Mouse (Mus musculus): ENCODE data around the gene Gfap.

Gene Gfap

DNA sequence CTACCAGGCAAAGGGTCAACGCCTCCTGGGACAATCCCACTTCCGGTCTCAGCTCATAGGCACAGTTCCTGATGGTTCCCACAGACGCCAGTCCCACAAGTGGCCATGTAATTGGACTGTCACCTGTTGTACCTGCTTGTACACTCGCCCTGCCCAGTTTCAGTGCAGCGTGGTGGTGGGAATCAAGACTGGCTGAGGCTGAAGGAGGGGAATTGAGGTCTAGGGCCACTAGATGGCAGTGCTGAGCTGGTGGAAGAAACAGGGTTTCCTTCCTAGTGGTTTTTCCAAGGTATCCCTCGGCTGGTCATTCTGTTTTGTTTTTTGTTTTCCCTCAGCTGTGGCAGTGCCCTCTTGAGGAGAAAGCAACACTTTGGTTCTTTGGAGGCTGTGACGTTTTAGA, at the start of gene Gfap:
Gfap (minus strand) TSS at position 150 of the 400 bp plus-strand sequence.
- DNase-seq (ENCODE audit: low spot score in 2 of 2): peak; percentile 36 to 55

DNA sequence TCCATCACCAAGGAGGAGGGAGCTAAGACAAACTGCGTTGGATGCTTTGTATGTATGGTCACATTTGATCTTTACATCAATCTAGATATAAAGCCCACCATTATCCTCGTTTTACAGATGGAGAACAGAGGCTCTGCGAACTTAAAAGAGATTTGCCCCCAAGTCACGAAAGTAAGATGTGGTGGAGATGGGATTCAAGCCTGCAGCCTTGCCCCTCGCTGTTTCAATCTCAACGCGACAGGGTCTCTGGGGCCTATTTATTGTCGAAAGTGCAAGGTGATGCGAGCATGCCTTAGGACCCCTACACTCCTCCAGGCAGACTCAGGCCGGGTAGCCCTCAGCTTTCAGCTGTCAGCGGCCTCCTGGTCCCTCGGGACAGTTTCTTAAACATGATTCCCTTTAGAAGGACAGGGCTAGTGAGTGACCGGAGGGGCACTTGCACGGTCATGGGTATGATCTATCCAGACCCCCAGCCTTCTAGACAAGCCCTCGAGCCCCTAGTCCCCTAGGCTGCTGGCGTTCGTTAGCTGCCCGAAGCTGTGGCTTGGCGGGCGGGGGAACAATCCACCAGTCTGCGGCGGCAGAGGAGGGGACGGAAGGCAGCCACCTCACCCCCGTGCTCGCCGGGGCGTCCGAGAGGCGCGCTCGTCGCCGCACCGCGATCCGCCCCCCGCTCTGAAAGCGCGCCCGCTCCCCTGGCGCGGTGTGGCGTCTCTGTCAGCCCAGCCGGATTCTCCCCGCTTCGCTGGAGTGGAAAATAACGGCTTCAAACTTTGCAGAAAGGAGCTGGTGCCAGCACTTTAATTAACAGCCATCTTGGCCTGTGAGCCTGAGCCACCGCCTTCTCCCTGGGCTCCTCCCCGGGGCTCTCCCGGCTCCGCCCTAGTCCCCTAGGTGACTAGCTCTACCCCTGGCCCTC, 47.6 kb upstream of the Gfap start:
- no peak for DNase-seq (ENCODE audit: low spot score in 2 of 2)

DNA sequence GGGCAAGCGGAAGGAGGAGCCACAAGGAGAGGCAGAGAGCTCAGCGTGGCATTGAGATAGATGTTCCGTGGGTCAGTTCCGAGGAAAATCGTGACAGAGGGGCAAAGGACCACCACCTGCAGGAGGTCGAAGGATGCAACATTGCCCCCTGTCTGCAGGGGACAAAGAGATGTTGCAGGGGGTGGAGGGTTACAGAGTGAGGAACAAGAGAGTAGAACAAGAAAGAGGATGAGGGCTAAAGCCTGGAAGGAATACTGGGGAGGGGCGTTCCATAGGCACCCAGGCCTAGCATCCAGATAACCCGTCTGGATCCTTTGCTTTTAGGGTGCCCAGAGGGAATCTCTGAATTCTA, 46.3 kb upstream of the Gfap start:
- DNase-seq (ENCODE audit: low spot score in 2 of 2): no peak

DNA sequence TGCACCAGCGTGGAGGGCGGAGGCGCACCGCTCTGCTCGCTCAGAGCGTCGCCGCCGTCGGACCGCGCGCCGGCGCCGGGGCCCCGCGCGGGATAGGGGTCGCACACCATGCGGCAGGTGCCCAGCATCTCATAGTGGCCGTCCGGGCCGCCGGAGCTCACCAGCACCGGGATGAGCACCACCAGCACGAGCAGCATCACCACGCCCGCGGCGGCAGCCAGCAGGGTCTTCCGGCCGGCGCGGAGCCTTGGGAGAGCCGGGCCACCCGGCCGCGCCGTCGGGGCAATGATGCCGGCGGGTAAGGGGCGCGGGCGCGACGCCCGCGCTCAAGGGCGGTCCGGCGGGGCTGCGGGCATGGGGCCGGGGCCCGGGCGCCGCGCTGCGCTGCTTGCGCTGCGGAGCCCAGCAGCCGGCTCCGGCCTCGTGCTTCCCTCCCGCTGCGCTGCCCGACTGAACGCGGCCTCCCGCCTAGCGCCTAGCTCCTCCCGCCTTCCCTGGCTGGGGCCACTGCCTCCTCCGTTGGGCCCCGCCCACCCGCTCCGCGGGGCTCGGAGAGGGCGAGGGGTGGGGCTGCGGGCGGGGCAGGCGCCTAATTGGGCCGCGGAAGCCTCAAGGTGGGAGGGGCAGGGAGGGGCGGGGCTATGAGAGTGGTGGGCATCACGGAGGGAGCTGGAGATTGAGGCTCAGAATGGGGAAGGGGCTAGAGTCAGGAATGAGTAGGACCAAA, 45.7 kb upstream of the Gfap start, which contains the start of gene C1ql1:
C1ql1 (minus strand) TSS at position 424 of the 727 bp plus-strand sequence.
- DNase-seq (ENCODE audit: low spot score in 2 of 2): peak; percentile 68 to 81

DNA sequence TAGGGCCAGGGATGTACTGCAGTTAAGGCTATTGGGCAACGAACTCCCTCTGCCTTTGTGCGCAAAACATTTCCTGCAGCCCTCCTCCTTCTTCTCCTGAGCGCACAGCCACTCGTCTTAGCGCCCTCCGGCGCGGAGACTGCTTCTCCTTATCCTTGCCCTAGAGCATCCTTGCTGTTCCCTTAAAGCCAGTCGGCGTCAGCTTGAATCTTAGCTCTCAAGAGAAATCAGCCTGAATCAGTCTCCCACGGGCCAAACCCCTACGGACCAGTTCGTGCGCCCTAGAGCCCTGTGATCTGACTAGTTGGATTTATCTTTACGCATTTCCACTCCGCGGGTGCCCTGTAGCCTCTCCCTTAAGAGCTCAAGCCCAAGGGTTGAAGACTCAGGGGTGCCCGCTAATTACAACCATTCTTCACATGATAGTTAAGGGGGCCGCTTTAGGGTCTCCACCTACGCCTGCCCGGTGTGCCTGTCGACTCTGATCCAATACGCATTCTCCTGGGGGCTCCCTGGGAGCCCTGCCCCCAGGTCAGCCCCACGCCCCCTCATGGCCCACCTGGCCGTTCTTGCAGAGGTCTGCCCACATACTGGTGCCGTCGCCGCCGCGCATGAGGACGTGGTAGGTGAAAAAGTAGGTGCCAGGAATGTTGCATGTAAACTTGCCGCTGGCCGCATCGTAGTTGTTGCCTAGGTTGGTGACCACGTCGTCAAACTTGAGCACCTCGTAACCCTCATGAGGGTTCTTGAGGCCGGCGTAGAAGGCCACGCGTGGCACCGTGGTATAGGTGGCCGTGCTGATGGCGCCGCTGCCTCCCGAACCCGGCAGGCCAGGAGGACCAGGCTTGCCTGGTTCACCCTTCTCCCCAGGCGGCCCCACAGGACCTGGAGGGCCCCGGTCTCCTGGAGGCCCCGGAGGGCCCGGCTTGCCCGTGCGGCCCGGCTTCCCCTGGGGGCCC, 44.9 kb upstream of the Gfap start:
- DNase-seq (ENCODE audit: low spot score in 2 of 2): no peak

DNA sequence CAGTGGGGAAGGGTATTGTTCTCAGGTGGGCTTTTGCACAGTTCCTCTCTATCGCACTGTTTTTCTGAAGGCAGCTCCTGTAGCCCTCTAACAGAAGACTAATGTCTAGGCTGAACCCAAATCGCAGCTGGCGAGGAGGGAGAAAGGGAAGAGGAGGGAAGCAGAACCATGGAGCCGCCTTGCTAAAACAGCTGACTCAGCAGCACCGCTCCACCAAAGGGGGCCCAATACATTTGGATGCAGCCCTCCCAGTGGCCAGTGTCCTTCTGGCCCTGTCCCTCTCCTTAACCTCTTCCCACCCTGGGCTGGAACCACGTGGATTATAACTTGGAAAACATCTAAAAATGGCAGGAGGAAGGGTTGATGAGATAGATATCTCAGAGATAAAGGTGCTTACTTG, 40.5 kb upstream of the Gfap start:
- no peak for DNase-seq (ENCODE audit: low spot score in 2 of 2)

DNA sequence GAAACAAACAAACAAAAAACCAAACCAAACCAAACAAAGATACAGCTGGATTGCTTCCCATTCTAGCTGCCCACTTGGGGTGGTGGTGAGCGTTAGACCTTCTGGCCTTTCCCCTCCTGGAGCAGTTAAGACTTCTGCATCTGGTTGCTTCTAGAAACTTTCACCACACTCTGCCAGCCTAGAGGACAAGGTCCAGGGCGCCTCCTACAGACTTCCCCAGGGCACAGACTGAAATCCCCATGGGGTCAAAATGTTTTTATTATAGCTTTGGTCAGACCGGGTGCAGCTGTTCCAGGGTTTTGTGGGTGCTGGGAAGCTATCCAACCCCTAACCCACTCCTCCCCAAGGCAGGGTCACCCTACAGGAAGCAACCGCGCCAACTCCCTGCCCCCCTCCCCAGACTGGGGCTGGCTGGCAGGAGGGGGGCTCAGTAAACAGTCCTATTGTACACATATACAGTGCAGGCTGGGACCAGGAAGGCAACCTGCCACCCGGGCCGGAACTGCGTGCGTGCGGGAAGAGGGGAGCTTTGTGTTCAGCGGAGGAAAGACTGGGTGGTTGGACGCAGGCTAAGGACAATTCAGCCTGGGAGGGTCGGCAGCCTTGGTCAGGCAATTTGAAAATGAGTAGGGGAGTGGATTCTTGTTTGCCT, 38.4 kb upstream of the Gfap start:
- no peak for DNase-seq (ENCODE audit: low spot score in 2 of 2)

DNA sequence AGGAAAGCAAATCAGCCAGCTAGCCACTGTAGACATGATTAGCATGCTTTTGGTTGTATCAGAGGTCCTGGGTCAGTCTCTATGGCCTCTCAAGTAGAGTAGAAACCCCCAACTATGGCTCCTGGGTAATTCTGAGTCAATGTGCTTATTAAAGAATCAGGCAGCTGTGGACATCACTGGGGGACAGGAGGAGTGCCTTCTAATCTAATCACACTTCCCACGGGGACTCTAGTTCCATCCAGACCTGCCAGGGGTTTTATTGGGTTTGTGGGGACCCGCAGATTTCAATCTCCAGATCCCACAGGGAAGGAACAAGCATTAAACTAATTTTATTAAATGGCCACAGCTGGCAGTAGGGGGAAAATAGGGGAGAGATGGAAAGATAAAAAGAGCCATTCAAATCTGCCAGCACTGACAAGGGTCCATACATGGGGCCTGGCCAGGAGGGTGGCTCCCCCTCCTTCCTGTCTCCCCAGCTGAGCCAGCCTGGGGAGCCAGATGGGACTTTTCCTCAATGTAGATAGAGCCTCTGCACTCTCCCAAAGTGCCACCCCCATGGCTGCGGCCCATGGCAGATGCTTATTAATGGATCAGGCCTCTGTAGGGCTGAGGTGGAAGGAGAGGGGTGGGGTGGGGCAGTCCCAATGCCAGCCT, 36.9 kb upstream of the Gfap start:
- DNase-seq (ENCODE audit: low spot score in 2 of 2): no peak

DNA sequence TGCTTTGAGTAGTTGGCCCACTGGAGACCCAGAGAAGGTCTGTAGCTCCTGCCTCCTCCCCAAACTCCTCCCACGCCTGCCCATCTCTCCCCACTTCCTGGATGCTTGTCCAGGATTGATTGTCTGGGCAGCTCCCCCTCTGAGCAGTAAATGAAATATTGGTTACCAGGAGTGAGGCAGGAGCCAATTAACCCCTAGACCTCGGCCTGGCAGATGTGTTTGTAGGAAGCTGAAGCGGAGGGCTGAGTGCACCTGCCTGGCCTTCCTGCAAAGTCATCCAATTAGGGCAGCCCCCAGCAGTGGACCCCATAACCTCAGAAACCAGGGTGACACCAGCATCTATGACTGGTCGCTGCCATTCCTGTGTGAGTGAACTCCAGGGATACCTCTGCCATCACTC, 35.6 kb upstream of the Gfap start:
- DNase-seq (ENCODE audit: low spot score in 2 of 2): no peak

DNA sequence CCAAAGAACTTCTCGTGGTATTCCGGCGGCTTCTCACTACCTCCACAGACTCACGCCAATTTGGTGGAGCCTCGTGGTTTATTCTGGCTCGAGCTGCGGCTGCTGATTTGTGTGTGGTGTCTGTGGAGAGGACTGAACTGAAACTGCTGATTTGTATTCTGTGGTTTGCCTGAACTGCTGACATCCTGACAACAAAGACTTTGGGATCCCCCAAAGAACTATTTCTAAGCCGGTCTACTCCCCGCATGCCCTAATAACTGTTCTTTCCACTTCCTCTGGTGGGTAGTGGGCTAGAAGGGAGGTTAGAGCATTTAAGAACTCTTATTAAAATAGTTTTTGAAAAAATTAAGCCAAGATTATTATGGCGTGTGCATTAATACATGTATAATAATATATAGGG, 30.0 kb upstream of the Gfap start:
- no peak for DNase-seq (ENCODE audit: low spot score in 2 of 2)

DNA sequence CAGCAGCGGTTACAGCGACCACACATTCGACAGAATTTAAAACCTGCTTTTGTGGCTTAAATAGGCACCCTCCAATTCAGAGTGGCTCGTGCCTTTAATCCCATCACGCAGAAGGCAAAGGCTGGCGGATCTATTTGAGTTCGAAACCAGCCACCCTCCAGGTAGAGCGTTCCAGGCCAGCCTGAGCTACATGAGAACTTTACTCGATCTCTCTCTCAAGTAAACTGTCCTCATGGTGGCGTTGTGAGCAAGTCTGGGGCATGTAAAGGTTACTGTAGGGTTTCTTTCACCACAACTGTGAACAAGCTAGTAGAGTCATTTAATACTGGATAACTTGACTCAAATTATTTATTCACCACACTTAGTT, 24.6 kb upstream of the Gfap start:
- DNase-seq (ENCODE audit: low spot score in 2 of 2): no peak

DNA sequence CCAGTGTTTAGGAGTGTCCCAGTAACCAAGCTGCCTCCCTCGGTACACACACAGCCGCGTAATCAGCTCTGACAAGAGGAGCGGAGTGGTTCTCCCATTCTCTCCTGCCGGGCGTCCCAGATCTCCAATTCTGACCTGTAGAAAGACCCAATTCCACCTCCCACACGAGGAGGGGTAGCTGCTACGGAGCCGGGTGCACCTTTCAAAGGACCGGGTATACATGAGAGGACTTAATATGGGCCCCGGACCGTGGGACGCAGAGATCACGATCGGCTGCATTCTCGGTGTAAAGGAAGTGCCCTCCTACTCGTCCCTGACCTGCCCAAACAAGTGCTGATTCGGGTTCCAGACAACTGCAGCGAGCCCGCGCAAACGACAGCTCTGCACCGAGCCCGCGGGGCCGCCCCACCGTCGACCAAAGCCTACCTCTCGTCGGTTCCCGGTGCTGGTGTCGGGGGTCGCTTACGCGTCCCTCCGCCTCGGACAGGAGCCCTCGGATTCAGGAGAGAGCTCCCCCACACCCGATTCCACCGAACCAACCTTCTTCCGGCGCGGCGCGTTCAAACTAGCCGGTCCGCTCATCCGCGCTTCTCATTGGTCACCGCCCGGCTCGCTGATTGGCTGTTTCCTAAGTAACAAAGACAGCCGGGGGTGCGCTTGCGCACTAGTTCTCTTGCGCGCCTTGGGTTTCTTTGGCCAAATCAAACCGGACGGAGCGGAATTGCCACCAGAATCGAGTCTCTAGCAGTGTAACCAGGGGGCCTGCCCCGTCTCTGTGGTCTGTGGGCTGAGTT, 24.0 kb upstream of the Gfap start, which contains the start of gene Kif18b:
Kif18b (minus strand) TSS at position 568 of the 794 bp plus-strand sequence.
- DNase-seq (ENCODE audit: low spot score in 2 of 2): peak; percentile 85 to 88

DNA sequence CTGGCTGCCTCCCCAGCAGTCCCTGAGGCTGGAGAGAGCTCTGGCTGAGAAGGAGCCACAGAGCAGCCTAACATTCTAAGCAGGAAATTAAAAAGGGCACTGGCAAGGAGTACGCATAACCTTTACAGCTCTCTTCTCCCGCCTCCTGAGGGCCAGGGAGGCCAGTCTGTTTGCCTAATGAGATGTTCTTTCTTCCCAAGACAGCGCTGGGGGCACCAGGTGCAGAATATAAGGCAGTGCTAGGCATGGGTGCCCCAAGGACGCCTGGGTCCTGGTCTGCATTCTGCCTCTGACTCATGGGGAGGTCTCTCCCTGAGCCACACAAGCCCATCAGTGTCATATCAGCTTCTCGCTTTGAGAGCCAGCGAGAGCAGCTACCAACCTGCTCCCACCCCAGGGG, 20.8 kb upstream of the Gfap start:
- no peak for DNase-seq (ENCODE audit: low spot score in 2 of 2)

DNA sequence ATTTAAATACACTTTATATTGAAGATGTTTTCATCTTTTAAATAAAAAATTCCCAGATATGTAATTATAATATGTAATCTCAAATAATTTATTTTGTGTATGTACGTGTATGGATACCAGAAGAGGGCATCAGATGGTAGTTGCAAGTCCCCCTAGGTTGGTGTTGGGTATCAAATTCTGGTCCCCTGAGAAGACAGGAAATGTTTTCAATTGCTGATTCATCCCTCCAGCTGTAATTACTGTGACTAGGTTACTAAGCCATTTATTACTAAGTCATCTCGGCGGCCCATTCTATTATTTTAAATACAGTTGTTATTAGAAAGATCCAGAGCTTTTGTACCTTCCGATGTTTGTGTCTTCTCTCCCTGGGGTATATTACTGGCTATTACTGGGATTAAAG, 17.4 kb upstream of the Gfap start:
- DNase-seq (ENCODE audit: low spot score in 2 of 2): no peak

DNA sequence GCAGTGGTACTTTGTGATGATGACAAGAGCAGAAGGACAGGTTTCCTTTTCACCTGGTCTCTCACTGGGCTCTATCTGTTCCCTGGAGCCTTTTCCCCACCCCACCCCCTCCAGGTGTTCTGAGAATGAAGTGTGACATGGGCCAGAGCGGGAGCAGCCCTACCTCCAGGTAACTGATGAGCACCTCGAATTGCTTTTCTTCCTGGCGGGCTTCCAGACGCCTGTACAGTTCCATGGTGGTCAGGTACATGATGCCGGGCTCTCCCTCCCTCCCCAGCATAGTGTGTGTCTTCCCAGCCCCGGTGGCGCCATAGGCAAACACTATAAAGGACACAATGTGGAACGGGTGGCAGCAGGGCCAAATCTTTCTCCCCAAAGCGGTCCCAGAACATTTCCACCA, 14.7 kb upstream of the Gfap start:
- no peak for DNase-seq (ENCODE audit: low spot score in 2 of 2)

DNA sequence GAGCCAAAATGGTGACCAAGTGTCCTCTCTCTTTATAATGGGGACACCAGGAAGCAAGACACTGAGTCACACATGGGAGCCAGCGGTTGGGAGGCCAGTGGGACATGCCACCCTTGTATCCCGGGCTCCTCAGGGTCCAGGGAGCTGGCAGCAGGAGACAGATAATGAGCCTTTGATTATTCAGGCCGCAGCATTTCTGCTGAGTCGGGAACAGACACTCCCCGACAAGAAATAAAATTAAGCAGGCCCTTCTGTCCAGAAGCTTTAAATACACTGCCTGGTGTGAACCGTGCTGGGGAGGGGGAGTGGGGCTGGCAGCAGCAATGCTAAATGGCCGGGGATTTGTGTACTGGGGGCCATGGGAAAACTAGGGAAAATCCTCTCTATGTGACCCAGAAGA, 10.7 kb upstream of the Gfap start:
- DNase-seq (ENCODE audit: low spot score in 2 of 2): no peak

DNA sequence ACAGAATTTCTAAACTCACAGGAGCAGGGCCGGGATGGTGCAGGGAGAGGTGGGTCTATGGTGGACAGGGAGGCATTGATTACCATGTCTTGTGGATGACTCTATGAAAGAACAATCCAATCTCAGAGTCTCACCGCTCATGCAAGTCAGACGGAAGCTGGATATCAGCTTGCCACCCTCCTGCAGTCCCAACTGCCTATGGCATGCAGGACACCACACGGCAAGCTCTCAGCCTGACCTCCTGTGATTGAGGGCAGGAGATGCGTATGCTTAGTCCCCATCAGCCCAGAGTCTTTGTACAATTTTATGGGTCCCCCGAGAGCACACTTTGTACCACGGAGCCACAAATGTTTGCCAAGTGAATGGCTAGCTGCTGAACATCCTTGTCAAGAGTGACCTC, 2.9 kb upstream of the Gfap start:
- no peak for DNase-seq (ENCODE audit: low spot score in 2 of 2)

DNA sequence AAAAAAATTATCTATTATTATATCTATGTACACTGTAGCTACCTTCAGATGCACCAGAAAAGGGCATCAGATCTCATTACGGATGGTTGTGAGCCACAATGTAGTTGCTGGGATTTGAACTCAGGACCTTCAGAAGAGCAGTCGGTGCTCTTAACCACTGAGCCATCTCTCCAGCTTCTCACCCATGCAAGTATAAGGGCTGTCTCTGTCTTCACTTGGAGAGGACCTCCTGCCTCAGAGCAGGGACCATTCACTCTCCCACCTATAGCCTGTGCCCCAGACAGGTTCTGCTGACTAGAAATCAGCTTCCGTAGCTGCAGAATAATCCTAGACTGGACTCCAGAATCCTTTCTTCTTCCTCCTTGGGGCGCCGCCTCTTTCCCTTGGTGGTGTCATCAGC, 1.4 kb upstream of the Gfap start:
- DNase-seq (ENCODE audit: low spot score in 2 of 2): no peak

DNA sequence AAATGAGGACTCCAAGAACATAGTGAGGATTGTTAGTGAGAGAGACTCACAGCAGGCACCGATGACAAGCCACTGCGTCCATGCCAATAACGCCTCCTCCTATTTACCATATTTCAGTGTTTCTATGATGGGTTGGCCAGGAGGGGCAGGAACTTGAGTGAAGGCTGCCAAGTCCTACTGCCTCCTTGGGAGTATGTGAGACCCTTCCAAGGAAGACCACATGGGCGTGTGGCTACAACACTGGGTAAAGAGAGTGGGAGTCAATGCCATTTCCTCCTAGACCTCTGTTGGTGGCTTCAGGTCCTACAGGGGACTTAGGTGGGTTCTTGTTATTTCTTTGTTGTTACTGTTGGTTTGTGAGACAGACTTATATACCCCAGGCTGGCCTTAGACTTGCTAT, 487 bp upstream of the Gfap start:
- no peak for DNase-seq (ENCODE audit: low spot score in 2 of 2)

DNA sequence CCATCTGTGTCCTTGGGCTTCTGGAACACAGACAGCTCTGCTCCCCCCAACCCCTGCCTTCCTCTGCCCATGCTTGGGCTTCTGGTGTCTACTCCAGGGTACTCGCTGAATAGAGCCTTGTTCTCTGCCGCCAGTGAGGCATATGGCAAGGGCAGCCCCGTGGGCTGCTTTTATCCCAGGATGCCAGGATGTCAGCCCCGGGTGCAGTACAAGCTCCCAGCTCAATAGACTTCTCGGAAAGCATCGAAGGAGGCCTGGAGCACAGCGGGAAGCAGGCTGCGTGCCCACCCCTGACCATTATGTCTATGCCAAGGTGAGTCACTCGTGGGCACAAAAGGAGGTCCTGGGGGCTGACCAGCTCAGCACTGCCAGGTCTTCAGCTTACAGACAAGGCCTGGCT, 2.3 kb downstream of the Gfap start:
- no peak for DNase-seq (ENCODE audit: low spot score in 2 of 2)

Data from urinary bladder, adult 18-20 months (tissue).